Mouse (Mus musculus) forebrain, embryonic 15.5 days (tissue): ENCODE measurements around the gene Glt1d1. TPM values are rescaled to one million over a fixed set of nuclear protein-coding genes. Genes with fewer than 3 reads are reported as not detected.
"Not testable (repeated sequence)": the region's sequence is repeated elsewhere in the genome, so short reads cannot be mapped to it uniquely, and the experiment has no call there.

ENCODE experiments used
- ATAC-seq: fragments of 200-750 bp; cut with Nextera tagmentation; replicated peaks from 2 replicates; pipeline ENCODE4 v1.8.0; 2017; ENCODE audit warnings: mild to moderate bottlenecking, moderate TSS enrichment, moderate library complexity
- H3K27ac ChIP-seq: fragments of 300-500 bp; sonication (generic); replicated peaks from 2 replicates; pipeline ENCODE4 v1.5.1; 2015; ENCODE audit warnings: mild to moderate bottlenecking, inconsistent platforms
- H3K27me3 ChIP-seq: fragments of 300-500 bp; sonication (generic); 2 replicates; pipeline ENCODE4 v1.6.1; 2015; ENCODE audit warnings: inconsistent platforms
- H3K36me3 ChIP-seq: fragments of 300-500 bp; sonication (generic); 2 replicates; pipeline ENCODE4 v1.6.1; 2015; ENCODE audit warnings: mild to moderate bottlenecking, inconsistent platforms
- H3K4me1 ChIP-seq: fragments of 300-500 bp; sonication (generic); 2 replicates; pipeline ENCODE4 v1.6.1; 2015; ENCODE audit warnings: inconsistent platforms
- H3K4me2 ChIP-seq: fragments of 300-500 bp; sonication (generic); replicated peaks from 2 replicates; pipeline ENCODE4 v1.6.1; 2015; ENCODE audit warnings: mild to moderate bottlenecking, inconsistent platforms
- H3K4me3 ChIP-seq: fragments of 300-500 bp; sonication (generic); 2 replicates; pipeline ENCODE4 v1.5.1; 2015; ENCODE audit warnings: mild to moderate bottlenecking, inconsistent platforms
- H3K9ac ChIP-seq: fragments of 300-500 bp; sonication (generic); replicated peaks from 2 replicates; pipeline ENCODE4 v1.6.1; 2015; ENCODE audit warnings: mild to moderate bottlenecking, inconsistent platforms
- H3K9me3 ChIP-seq: fragments of 300-500 bp; sonication (generic); 2 replicates; pipeline ENCODE4 v1.6.1; 2016; ENCODE audit warnings: inconsistent platforms
- whole genome bisulfite sequencing: fragments of 180-500 bp; shearing (Covaris S2); methylation state at CpG from one replicate; pipeline ENCODE4 v1.1.7; 2015; ENCODE audit warnings: mixed read lengths; 5-methylcytosine and 5-hydroxymethylcytosine counted together
- polyA plus RNA-seq: library from polyadenylated mRNA; unstranded; fragments of >200 nt; fragmentation: Nextera tagmentation; extraction: Ambion mirVana; gene quantifications from 2 replicates; pipeline ENCODE4 v1.2.1, GENCODE M21; 2015

Glt1d1 gene
- polyA plus RNA-seq, 1 experiment from 2014 or later: 1.4 TPM

- Histone ChIP-seq H3K4me1 (no peaks in the 10 kb centered on the region), H3K27ac (no peak overlapping the region), H3K9ac (no peak overlapping the region), H3K9me3 (no peaks in the 10 kb centered on the region), H3K27me3 (no peaks in the 10 kb centered on the region), H3K4me3 (no peak overlapping the region), H3K36me3 (no peaks in the 10 kb centered on the region), H3K4me2 (no peak overlapping the region)
- 79% methylated on average over 9 of the region's 9 CpGs for WGBS
- no peak for ATAC-seq
Measured at GRCm38 (mm10) chr5:127708143-127708542, 76.1 kb downstream of the Glt1d1 start.

- Histone ChIP-seq H3K36me3 (no peaks in the 10 kb centered on the region), H3K9ac (no peak overlapping the region), H3K4me1 (no peaks in the 10 kb centered on the region), H3K9me3 (no peaks in the 10 kb centered on the region), H3K27me3 (no peaks in the 10 kb centered on the region), H3K27ac (no peak overlapping the region), H3K4me2 (no peak overlapping the region), H3K4me3 (no peak overlapping the region)
- WGBS: 82% methylated on average over 7 of the region's 7 CpGs
- no peak for ATAC-seq
Measured at GRCm38 (mm10) chr5:127714783-127715704, 83.0 kb downstream of the Glt1d1 start.

GRCm38 (mm10) chr5:127720591-127721379, 88.7 kb downstream of the Glt1d1 start:
- no peaks in the 10 kb centered on the region for H3K4me1 ChIP-seq
- no peaks in the 10 kb centered on the region for H3K36me3 ChIP-seq
- 32% methylated on average over 15 of the region's 15 CpGs for WGBS
- H3K9me3 ChIP-seq: no peaks in the 10 kb centered on the region
- peak overlapping the region; percentile 20 for H3K4me2 ChIP-seq
- H3K9ac ChIP-seq: no peak overlapping the region
- H3K27me3 ChIP-seq: no peaks in the 10 kb centered on the region
- H3K4me3 ChIP-seq: peak overlapping the region; percentile 8; the same call in 1 of the 2 replicates
- H3K27ac ChIP-seq: no peak overlapping the region
- ATAC-seq: no peak

- H3K9ac ChIP-seq, H3K4me2 ChIP-seq, H3K9me3 ChIP-seq, H3K36me3 ChIP-seq, H3K27me3 ChIP-seq, H3K4me1 ChIP-seq, ATAC-seq, H3K27ac ChIP-seq, H3K4me3 ChIP-seq: not testable (repeated sequence)
- WGBS: 89% methylated on average over 12 of the region's 12 CpGs
Measured at GRCm38 (mm10) chr5:127722171-127722570, 90.1 kb downstream of the Glt1d1 start.

GRCm38 (mm10) chr5:127730351-127730750, 98.3 kb downstream of the Glt1d1 start:
- ATAC-seq: no peak
- Histone ChIP-seq H3K9ac (no peak overlapping the region), H3K27me3 (no peaks in the 10 kb centered on the region), H3K4me1 (no peaks in the 10 kb centered on the region), H3K4me2 (no peak overlapping the region), H3K36me3 (no peaks in the 10 kb centered on the region), H3K27ac (no peak overlapping the region), H3K4me3 (no peak overlapping the region), H3K9me3 (no peaks in the 10 kb centered on the region)
- 96% methylated on average over 2 of the region's 2 CpGs for WGBS

GRCm38 (mm10) chr5:127741331-127741730, 109.3 kb downstream of the Glt1d1 start:
- Histone ChIP-seq H3K4me1 (peaks cover 3% of the 10 kb centered on the region; the same call in 1 of the 2 replicates), H3K27ac (0 out of 2 replicates have a peak overlapping the region, but pooled peaks have one; percentile 14), H3K4me3 (no peak overlapping the region), H3K4me2 (peak overlapping the region; percentile 29), H3K27me3 (no peaks in the 10 kb centered on the region), H3K9ac (no peak overlapping the region), H3K36me3 (no peaks in the 10 kb centered on the region), H3K9me3 (no peaks in the 10 kb centered on the region)
- 63% methylated on average over 16 of the region's 16 CpGs for WGBS
- ATAC-seq: no peak

- not testable (repeated sequence) for H3K27ac ChIP-seq, ATAC-seq, H3K4me3 ChIP-seq, H3K27me3 ChIP-seq, H3K9ac ChIP-seq, H3K36me3 ChIP-seq, H3K4me2 ChIP-seq, H3K9me3 ChIP-seq
- peaks cover 12% of the 10 kb centered on the region for H3K4me1 ChIP-seq
- WGBS: 95% methylated on average over 3 of the region's 3 CpGs
Measured at GRCm38 (mm10) chr5:127749540-127749939, 117.5 kb downstream of the Glt1d1 start.

- 24% methylated on average over 20 of the region's 20 CpGs for WGBS
- Histone ChIP-seq H3K27me3 (no peaks in the 10 kb centered on the region), H3K4me1 (peaks cover 18% of the 10 kb centered on the region), H3K9ac (no peak overlapping the region), H3K36me3 (no peaks in the 10 kb centered on the region), H3K9me3 (no peaks in the 10 kb centered on the region), H3K27ac (peak overlapping the region; percentile 24; the same call in 1 of the 2 replicates), H3K4me2 (peak overlapping the region; percentile 14), H3K4me3 (no peak overlapping the region)
- ATAC-seq: peak; percentile 68
Measured at GRCm38 (mm10) chr5:127751262-127751975, 119.4 kb downstream of the Glt1d1 start.

GRCm38 (mm10) chr5:127755594-127755993, 123.5 kb downstream of the Glt1d1 start:
- Histone ChIP-seq H3K9me3 (no peaks in the 10 kb centered on the region), H3K27ac (peak overlapping the region; percentile 27; the same call in 1 of the 2 replicates)

GRCm38 (mm10) chr5:127756011-127756410, 123.9 kb downstream of the Glt1d1 start:
- Histone ChIP-seq H3K36me3 (no peaks in the 10 kb centered on the region), H3K4me3 (no peak overlapping the region), H3K27me3 (no peaks in the 10 kb centered on the region), H3K4me2 (no peak overlapping the region), H3K27ac (peak overlapping the region; percentile 27; the same call in 1 of the 2 replicates), H3K4me1 (peaks cover 15% of the 10 kb centered on the region), H3K9me3 (no peaks in the 10 kb centered on the region), H3K9ac (no peak overlapping the region)
- WGBS: 83% methylated on average over 3 of the region's 3 CpGs
- ATAC-seq: no peak

More at GRCm38 (mm10) chr5:127755594-127755993, 123.5 kb downstream of the Glt1d1 start:
- Histone ChIP-seq H3K4me1 (peaks cover 18% of the 10 kb centered on the region), H3K36me3 (no peaks in the 10 kb centered on the region), H3K4me3 (no peak overlapping the region), H3K9ac (no peak overlapping the region), H3K27me3 (no peaks in the 10 kb centered on the region), H3K4me2 (no peak overlapping the region)
- ATAC-seq: peak; percentile 67
- WGBS: 45% methylated on average over 4 of the region's 4 CpGs

- Histone ChIP-seq H3K4me1 (peaks cover 7% of the 10 kb centered on the region; the same call in 1 of the 2 replicates), H3K4me3 (no peak overlapping the region), H3K4me2 (no peak overlapping the region), H3K9me3 (no peaks in the 10 kb centered on the region), H3K36me3 (no peaks in the 10 kb centered on the region), H3K27me3 (no peaks in the 10 kb centered on the region), H3K9ac (no peak overlapping the region), H3K27ac (no peak overlapping the region)
- no peak for ATAC-seq
- 88% methylated on average over 4 of the region's 4 CpGs for WGBS
Measured at GRCm38 (mm10) chr5:127756671-127757423, 124.8 kb downstream of the Glt1d1 start.
